Mouse (Mus musculus) heart, adult 2 months (tissue): ENCODE measurements around the gene Ndst2. TPM values are rescaled to one million over a fixed set of nuclear protein-coding genes. Genes with fewer than 3 reads are reported as not detected.
A peak's percentile ranks its signal among the peaks of the same experiment; 100 is the strongest.

Source experiments
- DNase-seq, 2 experiments: peaks; one replicate each; pipeline ENCODE4 v3.0.0; 2021
- H3K27ac ChIP-seq: fragments of 200-600 bp; 2 replicates; pipeline ENCODE4 v1.8.1; 2022
- H3K27me3 ChIP-seq: fragments of 200-500 bp; 2 replicates; pipeline ENCODE4 v1.6.1; 2012; ENCODE audit warnings: mild to moderate bottlenecking, low read length, inconsistent platforms, mixed read lengths; ENCODE audit not compliant: control insufficient read depth, insufficient read depth
- H3K36me3 ChIP-seq: fragments of 200-500 bp; 2 replicates; pipeline ENCODE4 v1.6.1; 2012; ENCODE audit warnings: low read length, inconsistent platforms; ENCODE audit not compliant: control insufficient read depth, insufficient read depth
- H3K4me1 ChIP-seq: fragments of 200-500 bp; 2 replicates; pipeline ENCODE4 v1.6.1; 2011; ENCODE audit warnings: low read length; ENCODE audit not compliant: control insufficient read depth, insufficient read depth
- H3K4me3 ChIP-seq: fragments of 200-600 bp; 2 replicates; pipeline ENCODE4 v1.8.1; 2022
- H3K79me2 ChIP-seq: fragments of 200-500 bp; replicated peaks from 2 replicates; pipeline ENCODE4 v1.6.1; 2012; ENCODE audit warnings: mild to moderate bottlenecking, inconsistent platforms, low read length, moderate library complexity, mixed read lengths; ENCODE audit not compliant: control insufficient read depth, insufficient read depth
- H3K9ac ChIP-seq: fragments of 200-500 bp; 2 replicates; pipeline ENCODE4 v1.6.1; 2012; ENCODE audit warnings: low read depth, mild to moderate bottlenecking, control low read depth, inconsistent platforms, low read length, mixed read lengths
- CTCF ChIP-seq: fragments of 200-600 bp; IDR thresholded peaks from 2 replicates; pipeline ENCODE4 v1.8.1; 2022; ENCODE audit warnings: antibody characterized with exemption, mild to moderate bottlenecking, moderate library complexity
- EP300 ChIP-seq: fragments of 200-500 bp; IDR thresholded peaks from 2 replicates; pipeline ENCODE4 v1.6.1; 2011; ENCODE audit warnings: low read depth, low read length, control low read depth; ENCODE audit not compliant: insufficient read depth
- POLR2A ChIP-seq: fragments of 200-500 bp; IDR thresholded peaks from 2 replicates; pipeline ENCODE4 v1.6.1; 2011; ENCODE audit warnings: mild to moderate bottlenecking, low read depth, low read length, control low read depth; ENCODE audit not compliant: insufficient read depth
- WGBS: fragments of 180-500 bp; shearing (Covaris S2); methylation state at CpG from one replicate; pipeline ENCODE4 v1.1.7; 2018; 5-methylcytosine and 5-hydroxymethylcytosine counted together
- intact Hi-C: fragments of 180-260 bp; cut with DNase I; formaldehyde crosslinking; loops from one replicate; pipeline ENCODE4 v1.15.1; 2025
- polyA plus RNA-seq: library from polyadenylated mRNA; depleted of rRNA; stranded (reverse); fragments of >200 nt; gene quantifications from 2 replicates; pipeline ENCODE4 v1.2.3, GENCODE M21; 2012
- total RNA-seq, 2 experiments: library from RNA; stranded (reverse); gene quantifications; 2 replicates each; pipeline ENCODE4 v1.2.3; 2021

Gene Ndst2
- total and polyA plus RNA-seq, 3 experiments: 8.3 to 15.5 (median 8.5) TPM

GRCm38 (mm10) chr14:20725660-20726339, 8.6 kb downstream of the Ndst2 start:
- H3K27me3 ChIP-seq: no peaks in the 10 kb centered on the region
- H3K4me1 ChIP-seq: no peaks in the 10 kb centered on the region
- H3K4me3 ChIP-seq: no peak overlapping the region
- no peak for DNase-seq
- intact Hi-C loops: no loop called here
- H3K36me3 ChIP-seq: no peaks in the 10 kb centered on the region
- H3K9ac ChIP-seq: no peak overlapping the region
- H3K27ac ChIP-seq: no peak overlapping the region
- TF ChIP-seq EP300 (no peak), POLR2A (no peak), CTCF (no peak)
- no peaks in the 10 kb centered on the region for H3K79me2 ChIP-seq
- 54% methylated on average over 6 of the region's 6 CpGs for WGBS

GRCm38 (mm10) chr14:20724043-20724442, 10.3 kb downstream of the Ndst2 start:
- Histone ChIP-seq H3K27me3 (no peaks in the 10 kb centered on the region), H3K27ac (no peak overlapping the region), H3K9ac (no peak overlapping the region), H3K36me3 (no peaks in the 10 kb centered on the region), H3K4me1 (no peaks in the 10 kb centered on the region), H3K79me2 (no peaks in the 10 kb centered on the region; the same call in 1 of the 2 replicates), H3K4me3 (no peak overlapping the region)
- peak; percentile 97 for TF ChIP-seq CTCF
- no peak for TF ChIP-seq POLR2A
- no peak for TF ChIP-seq EP300
- peak; percentile 61 to 74 for DNase-seq
- intact Hi-C loops: no loop called here
- 9% methylated on average over 5 of the region's 5 CpGs for WGBS

- no peaks in the 10 kb centered on the region for H3K4me1 ChIP-seq
- DNase-seq: no peak
- 90% methylated on average over 12 of the region's 12 CpGs for WGBS
- no peaks in the 10 kb centered on the region for H3K27me3 ChIP-seq
- no peaks in the 10 kb centered on the region for H3K36me3 ChIP-seq
- TF ChIP-seq CTCF: no peak
- no peak for TF ChIP-seq POLR2A
- TF ChIP-seq EP300: no peak
- no peak overlapping the region for H3K27ac ChIP-seq
- no peak overlapping the region for H3K9ac ChIP-seq
- no peaks in the 10 kb centered on the region; the same call in 1 of the 2 replicates for H3K79me2 ChIP-seq
- H3K4me3 ChIP-seq: no peak overlapping the region
- intact Hi-C loops: no loop called here
Observed at GRCm38 (mm10) chr14:20723006-20723405, 11.4 kb downstream of the Ndst2 start.

- no peak for DNase-seq
- TF ChIP-seq EP300 (no peak), CTCF (no peak), POLR2A (no peak)
- Histone ChIP-seq H3K36me3 (no peaks in the 10 kb centered on the region), H3K9ac (no peak overlapping the region), H3K27ac (no peak overlapping the region), H3K79me2 (no peaks in the 10 kb centered on the region; the same call in 1 of the 2 replicates), H3K4me3 (no peak overlapping the region), H3K4me1 (no peaks in the 10 kb centered on the region), H3K27me3 (no peaks in the 10 kb centered on the region)
- WGBS: 90% methylated on average over 4 of the region's 4 CpGs
- intact Hi-C loops: no loop called here
Observed at GRCm38 (mm10) chr14:20721371-20721770, 13.0 kb downstream of the Ndst2 start.

DNA sequence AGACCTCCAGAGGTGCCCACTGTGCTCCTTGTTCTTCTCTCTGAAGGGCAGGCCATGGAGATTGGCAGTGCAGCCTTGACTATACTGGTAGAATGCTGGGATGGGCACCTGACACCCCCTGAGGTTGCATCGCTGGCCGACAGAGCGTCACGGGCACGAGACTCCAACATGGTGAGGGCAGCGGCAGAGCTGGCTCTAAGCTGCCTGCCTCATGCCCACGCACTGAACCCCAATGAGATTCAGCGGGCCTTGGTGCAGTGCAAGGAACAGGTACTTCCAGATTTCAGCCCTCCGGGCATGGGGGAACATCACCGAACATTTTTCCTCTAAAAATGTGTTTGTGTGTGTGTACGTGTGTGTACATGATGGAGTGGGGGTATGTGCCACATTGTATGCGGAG, 14.6 kb downstream of the Ndst2 start:
- intact Hi-C loops: no loop called here
- Histone ChIP-seq H3K4me1 (no peaks in the 10 kb centered on the region), H3K79me2 (no peaks in the 10 kb centered on the region; the same call in 1 of the 2 replicates), H3K36me3 (no peaks in the 10 kb centered on the region), H3K9ac (no peak overlapping the region), H3K27ac (no peak overlapping the region), H3K27me3 (no peaks in the 10 kb centered on the region), H3K4me3 (no peak overlapping the region)
- DNase-seq: no peak
- 91% methylated on average over 12 of the region's 12 CpGs for WGBS
- no peak for TF ChIP-seq EP300
- TF ChIP-seq CTCF: no peak
- no peak for TF ChIP-seq POLR2A

DNA sequence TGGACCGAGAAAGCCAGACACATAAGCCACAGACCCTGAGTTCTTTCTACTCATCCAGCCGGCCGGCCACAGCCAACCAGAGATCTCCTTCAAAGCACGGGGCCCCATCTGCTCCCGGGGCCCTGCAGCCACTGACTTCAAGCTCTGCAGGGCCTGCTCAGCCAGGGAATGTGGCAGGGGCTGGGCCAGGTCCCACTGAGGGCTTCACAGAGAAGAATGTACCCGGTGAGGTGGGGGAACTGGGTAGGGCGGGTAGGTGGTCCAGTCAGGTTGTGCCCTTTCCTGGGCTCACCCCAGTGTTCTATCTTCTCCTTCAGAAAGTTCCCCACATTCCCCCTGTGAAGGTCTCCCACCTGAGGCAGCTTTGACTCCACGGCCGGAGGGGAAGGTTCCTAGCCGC, 15.9 kb downstream of the Ndst2 start:
- intact Hi-C loops: no loop called here
- Histone ChIP-seq H3K27me3 (no peaks in the 10 kb centered on the region), H3K9ac (no peak overlapping the region), H3K27ac (no peak overlapping the region), H3K4me1 (no peaks in the 10 kb centered on the region), H3K79me2 (no peaks in the 10 kb centered on the region; the same call in 1 of the 2 replicates), H3K4me3 (no peak overlapping the region), H3K36me3 (no peaks in the 10 kb centered on the region)
- DNase-seq: no peak
- no peak for TF ChIP-seq CTCF
- WGBS: 91% methylated on average over 10 of the region's 10 CpGs
